Mouse (Mus musculus) mouse trophoblast stem cell (cell line): ENCODE data around the gene Galt.
"Not testable (repeated sequence)": the region's sequence is repeated elsewhere in the genome, so short reads cannot be mapped to it uniquely, and the experiment has no call there.

Source experiments
- in situ Hi-C, 2 experiments: fragments of 300-500 bp; cut with MseI, MboI; formaldehyde crosslinking; loops; 2 replicates in 1 of 2; 3 replicates in 1 of 2; pipeline ENCODE4 v1.15.1; 2025

Galt gene

GRCm38 (mm10) chr4:41740380-41741157 lies 14.5 kb upstream of the Galt start:
- in situ Hi-C loops, result no loop called here

- in situ Hi-C loops, result no loop called here
These were observed 13.9 kb upstream of the Galt start for GRCm38 (mm10) chr4:41741158-41741560.

- in situ Hi-C loops, result no loop called here
These were observed 10.9 kb upstream of the Galt start for GRCm38 (mm10) chr4:41744131-41744530.

- in situ Hi-C loops, result no loop called here
These were observed 10.0 kb upstream of the Galt start for GRCm38 (mm10) chr4:41745021-41745420.

GRCm38 (mm10) chr4:41755338-41756305 lies 594 bp downstream of the Galt start, which contains the start of gene Sigmar1:
TSS of gene Sigmar1 (minus strand) at chr4:41756157.
- in situ Hi-C loops, result no loop called here

- in situ Hi-C loops, result no loop called here
These were observed 1.4 kb downstream of the Galt start for GRCm38 (mm10) chr4:41756440-41756839.

- in situ Hi-C loops, result no loop called here
These were observed 2.3 kb downstream of the Galt start for GRCm38 (mm10) chr4:41757321-41757720.

GRCm38 (mm10) chr4:41758021-41758420 lies 3.0 kb downstream of the Galt start:
- in situ Hi-C loops, result no loop called here

GRCm38 (mm10) chr4:41758701-41759100 lies 3.7 kb downstream of the Galt start:
- in situ Hi-C loops, result no loop called here

- in situ Hi-C loops, result no loop called here
These were observed 4.2 kb downstream of the Galt start for GRCm38 (mm10) chr4:41759206-41759605.

GRCm38 (mm10) chr4:41759656-41760287 lies 4.7 kb downstream of the Galt start:
- in situ Hi-C loops, result no loop called here

GRCm38 (mm10) chr4:41760288-41760721 lies 5.3 kb downstream of the Galt start:
- in situ Hi-C loops, result no loop called here

- in situ Hi-C loops, result no loop called here
These were observed 5.9 kb downstream of the Galt start for GRCm38 (mm10) chr4:41760911-41761310.

GRCm38 (mm10) chr4:41761680-41762079 lies 6.7 kb downstream of the Galt start:
- in situ Hi-C loops, result no loop called here

GRCm38 (mm10) chr4:41762099-41762687 lies 7.2 kb downstream of the Galt start:
- in situ Hi-C loops, result no loop called here

GRCm38 (mm10) chr4:41762688-41763114 lies 7.7 kb downstream of the Galt start:
- in situ Hi-C loops, result not testable (repeated sequence)

GRCm38 (mm10) chr4:41763176-41763575 lies 8.1 kb downstream of the Galt start:
- in situ Hi-C loops, result not testable (repeated sequence)

GRCm38 (mm10) chr4:41767301-41767700 lies 12.3 kb downstream of the Galt start:
- in situ Hi-C loops, result not testable (repeated sequence)

- in situ Hi-C loops, result not testable (repeated sequence)
These were observed 17.9 kb downstream of the Galt start for GRCm38 (mm10) chr4:41772946-41773345.

- in situ Hi-C loops, result not testable (repeated sequence)
These were observed 18.5 kb downstream of the Galt start for GRCm38 (mm10) chr4:41773502-41773901.

GRCm38 (mm10) chr4:41774002-41774401 lies 19.0 kb downstream of the Galt start, which contains the start of gene Ccl27a:
TSS of gene Ccl27a (minus strand) at chr4:41774247.
- in situ Hi-C loops, result not testable (repeated sequence)
